26 mouse cellular contexts compared by ENCODE assay signal in the genomic region with DNA sequence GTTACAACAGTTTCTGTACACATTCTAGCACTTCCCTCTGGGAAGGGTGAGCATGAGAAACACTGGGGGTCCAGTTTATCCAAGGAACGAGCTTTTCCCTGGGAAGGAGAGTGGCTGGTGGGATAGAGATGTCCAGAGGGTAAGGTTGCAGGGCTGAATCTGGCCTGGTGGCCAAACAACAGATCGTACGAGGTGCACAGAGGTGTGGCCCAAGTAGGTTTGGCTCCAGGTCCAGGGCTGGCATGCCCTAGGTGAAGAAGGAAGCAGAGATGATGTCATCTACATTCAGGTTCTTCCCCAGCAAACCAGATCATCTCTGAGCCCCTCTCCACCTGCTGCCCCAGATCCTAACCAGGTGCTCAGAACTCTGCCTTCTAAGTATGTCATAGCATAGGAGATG. TPM values are rescaled to one million over a fixed set of nuclear protein-coding genes. Genes with fewer than 3 reads are reported as not detected.
A peak's percentile ranks its signal among the peaks of the same experiment; 100 is the strongest.
DNase-seq lines count a peak whose midpoint lies in the region; ATAC-seq and TF ChIP-seq lines count a peak whose summit lies in the region.
"Had no signal": no experiment of that assay in that cellular context is flagged by ENCODE, and none has a peak within 500 bp of the region (broad histone marks: within the 10 kb centered on the region; RNA-seq: fewer than 3 reads in every experiment).

No protein-coding gene starts in this region.

- H3K36me3 ChIP-seq in testis, adult 2 months (ENCODE audit: control insufficient read depth, insufficient read depth, low read length), result no peaks in the 10 kb centered on the region
- no peaks in the 10 kb centered on the region; the same call in 1 of the 2 replicates for H3K36me3 ChIP-seq in stomach, postnatal 0 days (ENCODE audit: control insufficient read depth, insufficient read depth, low read length)
- H3K36me3 ChIP-seq: embryonic facial prominence, embryonic 12.5 days; embryonic facial prominence, embryonic 15.5 days; heart, embryonic 12.5 days; heart, embryonic 15.5 days; hindbrain, embryonic 13.5 days had no signal

- H3K27me3 ChIP-seq in testis, adult 2 months (ENCODE audit: control insufficient read depth, insufficient read depth, low read length), result no peaks in the 10 kb centered on the region
- no peaks in the 10 kb centered on the region for H3K27me3 ChIP-seq in stomach, postnatal 0 days (ENCODE audit: control insufficient read depth, insufficient read depth, low read length)
- H3K27me3 ChIP-seq: embryonic facial prominence, embryonic 12.5 days; embryonic facial prominence, embryonic 15.5 days; heart, embryonic 12.5 days; heart, embryonic 15.5 days had no signal

- no peaks in the 10 kb centered on the region; the same call in none of the 2 replicates for H3K4me1 ChIP-seq in testis, adult 2 months (ENCODE audit: control insufficient read depth, insufficient read depth, low read length)
- peaks cover 3% of the 10 kb centered on the region; the same call in 1 of the 2 replicates for H3K4me1 ChIP-seq in stomach, postnatal 0 days (replicated peaks; ENCODE audit: control insufficient read depth, insufficient read depth)
- H3K4me1 ChIP-seq: heart, embryonic 15.5 days had no signal

- no peak for TF ChIP-seq POLR2A in testis, adult 2 months (IDR thresholded peaks at IDR 0.05; ENCODE audit: control insufficient read depth, low read depth, low read length)

- no peak for TF ChIP-seq CTCF in layer of hippocampus, adult 2 months (conservative IDR thresholded peaks at IDR 0.05)
- TF ChIP-seq CTCF in testis, adult 2 months (IDR thresholded peaks at IDR 0.05; ENCODE audit: control insufficient read depth, insufficient read depth, insufficient replicate concordance, low read depth, low read length), result no peak
- no peak for TF ChIP-seq CTCF in stomach, postnatal 0 days (IDR thresholded peaks at IDR 0.05; ENCODE audit: low read depth)

- TF ChIP-seq EP300 in stomach, postnatal 0 days (optimal IDR thresholded peaks at IDR 0.05), result no peak

- no peak overlapping the region for H3K4me2 ChIP-seq in stomach, postnatal 0 days (replicated peaks; ENCODE audit: low read depth)
- H3K4me2 ChIP-seq: embryonic facial prominence, embryonic 12.5 days; embryonic facial prominence, embryonic 15.5 days; heart, embryonic 12.5 days; heart, embryonic 15.5 days; hindbrain, embryonic 13.5 days had no signal

- peak overlapping the region; percentile 97 for H3K27ac ChIP-seq in layer of hippocampus, adult 2 months
- no peak overlapping the region for H3K27ac ChIP-seq in testis, adult 2 months (ENCODE audit: control insufficient read depth, insufficient read depth, low read depth, low read length)
- H3K27ac ChIP-seq in stomach, postnatal 0 days (replicated peaks), result peak overlapping the region; percentile 40; the same call in 1 of the 2 replicates
- H3K27ac ChIP-seq: embryonic facial prominence, embryonic 12.5 days; embryonic facial prominence, embryonic 15.5 days; heart, embryonic 15.5 days; hindbrain, embryonic 10.5 days; hindbrain, embryonic 13.5 days had no signal

- H3K9ac ChIP-seq in stomach, postnatal 0 days (ENCODE audit: low read length), result no peak overlapping the region
- H3K9ac ChIP-seq: embryonic facial prominence, embryonic 12.5 days; embryonic facial prominence, embryonic 15.5 days; forebrain, postnatal 0 days; heart, embryonic 12.5 days; heart, embryonic 15.5 days; hindbrain, embryonic 13.5 days had no signal

- no peaks in the 10 kb centered on the region for H3K9me3 ChIP-seq in stomach, postnatal 0 days (ENCODE audit: control insufficient read depth, low read length)
- H3K9me3 ChIP-seq: embryonic facial prominence, embryonic 12.5 days; embryonic facial prominence, embryonic 15.5 days; heart, embryonic 12.5 days; heart, embryonic 15.5 days; hindbrain, embryonic 10.5 days; hindbrain, embryonic 13.5 days had no signal

- no peak overlapping the region for H3K4me3 ChIP-seq in layer of hippocampus, adult 2 months
- peak overlapping the region; percentile 36 for H3K4me3 ChIP-seq in testis, adult 2 months (ENCODE audit: control insufficient read depth, low read depth, low read length)
- no peak overlapping the region for H3K4me3 ChIP-seq in stomach, postnatal 0 days (ENCODE audit: low read depth, low read length)
- H3K4me3 ChIP-seq: embryonic facial prominence, embryonic 12.5 days; embryonic facial prominence, embryonic 15.5 days; heart, embryonic 12.5 days; heart, embryonic 15.5 days; hindbrain, embryonic 10.5 days; hindbrain, embryonic 13.5 days had no signal

- ATAC-seq in stomach, postnatal 0 days (ENCODE audit: low FRiP score, low TSS enrichment), result peak; percentile 69
- ATAC-seq in frontal cortex, adult (ENCODE audit: low TSS enrichment), result no peak
- ATAC-seq: CD4-positive, CD25-positive, alpha-beta regulatory T cell, adult 4 months; forebrain, embryonic 14.5 days; forebrain, postnatal 0 days had no signal

- no peak for DNase-seq in layer of hippocampus, adult 2 months (ENCODE audit: low spot score in 2 of 2)
- no peak for DNase-seq in layer of hippocampus, postnatal 14 days (ENCODE audit: low spot score in 2 of 2)
- no peak for DNase-seq in testis, postnatal 14 days (ENCODE audit: low spot score)
- DNase-seq in stomach, postnatal 0 days (ENCODE audit: low spot score), result peak; percentile 51
- DNase-seq: adrenal gland, adult 2 months; adrenal gland, postnatal 14 days; cerebellum, adult 11 months; cerebellum, adult 2 months; cerebellum, adult 9-11 months; cerebellum, postnatal 25 days; forebrain, postnatal 0 days; gastrocnemius, postnatal 25 days; heart, adult 18-20 months; heart, postnatal 10 days; heart, postnatal 36 days had no signal

- 62% methylated on average over 3 of the region's 3 CpGs for WGBS in stomach, postnatal 0 days

RNA-seq across cellular contexts. Expression of a gene that starts 8.3 kb away (rescaled TPM):
- 100 to 1,000 TPM; 103 to 108 TPM for total RNA-seq in layer of hippocampus, adult 2 months (2021)
- total RNA-seq in layer of hippocampus, postnatal 14 days (2021), result 10 to 100 TPM; 67.8 to 72.5 TPM
- 117 and 119 TPM in 2 replicates for polyA plus RNA-seq in testis, adult 2 months (2012; rRNA removed)
- 5.5 and 8.0 TPM in 2 replicates for polyA plus RNA-seq in stomach, postnatal 0 days (2015; fragmentation: Nextera tagmentation; extraction: Ambion mirVana)
- total RNA-seq: MEL had no signal
- polyA plus RNA-seq: CD4-positive, CD25-positive, alpha-beta regulatory T cell, adult 4 months had no signal
